Mouse (Mus musculus) right cerebral cortex, postnatal 10 days (tissue): ENCODE data around the gene Gabbr2.
A peak's percentile ranks its signal among the peaks of the same experiment; 100 is the strongest.

Experiments
- DNase-seq, 2 experiments: peaks; one replicate each; pipeline ENCODE4 v3.0.0; 2021; ENCODE audit warnings: low spot score in 2 of 2

The Gabbr2 gene

DNA sequence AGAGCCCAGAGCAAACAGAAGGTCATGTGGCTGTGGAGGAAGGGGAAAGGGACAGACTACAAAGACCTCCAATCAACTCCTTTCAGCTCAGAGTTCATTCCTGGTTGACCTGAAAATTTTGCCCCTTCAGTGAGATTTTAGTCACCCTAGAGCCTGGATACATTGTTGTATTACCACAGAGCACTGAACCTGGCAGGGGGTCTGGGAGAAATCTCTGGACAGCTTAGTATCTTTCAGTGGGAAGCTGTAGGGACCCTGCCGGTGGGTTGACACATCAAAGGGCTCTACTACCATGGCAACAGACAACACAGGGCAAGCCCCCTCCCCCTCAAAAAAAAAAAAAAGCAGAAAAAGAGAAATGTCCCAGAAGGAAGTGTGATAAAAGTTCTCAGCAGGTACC lies 275.3 kb downstream of the Gabbr2 start:
- no peak for DNase-seq

DNA sequence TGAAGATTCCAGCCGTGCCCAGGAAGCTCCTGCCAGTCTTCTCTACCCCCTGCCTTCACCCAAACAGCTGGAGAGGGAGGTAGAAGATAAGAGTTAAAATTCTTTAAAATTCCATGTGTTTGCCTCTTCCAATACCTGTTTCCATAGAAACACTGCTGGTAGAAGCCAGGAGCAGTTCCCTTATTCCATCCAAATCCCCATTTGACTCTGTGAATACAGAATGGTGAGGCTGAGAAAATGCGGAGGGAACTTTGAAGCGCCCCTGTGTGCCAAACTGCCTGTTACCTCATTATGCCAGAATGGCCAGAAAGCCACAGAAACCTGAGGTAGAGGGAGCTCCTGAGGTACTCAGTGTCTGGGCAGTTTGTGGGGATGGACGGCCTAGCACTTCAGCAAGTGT lies 281.1 kb downstream of the Gabbr2 start:
- no peak for DNase-seq

DNA sequence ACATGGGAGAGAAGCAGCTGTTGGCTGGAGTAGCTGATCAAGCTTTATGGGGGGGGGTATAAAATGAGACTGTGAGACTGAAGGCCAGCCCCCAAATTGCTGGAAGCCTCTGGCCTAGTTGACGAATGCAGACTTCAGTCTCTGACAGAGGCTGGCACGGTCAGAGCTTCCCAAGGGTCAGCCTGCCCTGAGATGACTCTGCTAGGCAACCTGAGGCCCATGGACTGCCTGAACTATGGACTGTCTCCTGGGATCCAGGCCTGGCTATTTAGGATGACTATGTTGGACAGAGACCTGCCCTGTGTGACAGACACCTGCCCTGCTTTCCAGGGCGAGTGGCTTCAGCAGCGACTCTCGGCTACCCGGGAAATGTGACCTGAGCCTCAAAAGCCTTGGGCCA lies 281.7 kb downstream of the Gabbr2 start:
- no peak for DNase-seq

DNA sequence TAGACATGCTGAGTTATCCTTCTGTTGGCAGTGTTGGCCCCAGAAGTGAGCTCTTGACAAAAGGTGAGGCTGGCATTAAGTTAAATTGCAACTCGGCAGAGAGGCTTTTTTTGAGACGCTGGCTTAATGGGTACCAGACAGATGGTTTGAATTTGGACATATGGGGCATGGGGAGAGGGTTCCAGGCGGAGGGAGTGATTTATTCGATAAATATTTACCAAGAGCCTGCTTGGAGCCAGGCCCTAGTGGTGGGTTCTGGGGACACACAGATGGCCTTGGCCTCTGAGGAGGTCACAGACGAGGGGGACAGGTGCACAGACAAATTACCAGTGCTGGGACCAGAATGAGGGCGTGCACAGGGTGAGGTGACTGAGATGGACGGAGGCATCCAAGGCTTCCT lies 282.2 kb downstream of the Gabbr2 start:
- no peak for DNase-seq

DNA sequence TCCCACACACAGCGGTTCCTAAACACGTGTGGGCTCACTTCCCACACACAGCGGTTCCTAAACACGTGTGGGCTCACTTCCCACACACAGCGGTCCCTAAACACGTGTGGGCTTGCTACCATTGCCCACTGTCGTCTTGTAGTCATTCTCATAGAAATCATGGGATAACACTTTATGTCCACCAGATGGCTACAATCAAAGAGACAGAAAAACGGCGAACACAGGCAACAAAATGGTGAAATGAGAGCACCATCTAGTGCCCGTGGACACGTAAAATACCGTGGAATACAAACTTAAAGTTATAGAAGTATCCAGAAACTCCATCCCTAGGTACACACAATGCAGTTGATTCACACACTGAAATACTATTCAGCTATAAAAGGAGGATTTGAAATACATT lies 285.9 kb downstream of the Gabbr2 start:
- no peak for DNase-seq

DNA sequence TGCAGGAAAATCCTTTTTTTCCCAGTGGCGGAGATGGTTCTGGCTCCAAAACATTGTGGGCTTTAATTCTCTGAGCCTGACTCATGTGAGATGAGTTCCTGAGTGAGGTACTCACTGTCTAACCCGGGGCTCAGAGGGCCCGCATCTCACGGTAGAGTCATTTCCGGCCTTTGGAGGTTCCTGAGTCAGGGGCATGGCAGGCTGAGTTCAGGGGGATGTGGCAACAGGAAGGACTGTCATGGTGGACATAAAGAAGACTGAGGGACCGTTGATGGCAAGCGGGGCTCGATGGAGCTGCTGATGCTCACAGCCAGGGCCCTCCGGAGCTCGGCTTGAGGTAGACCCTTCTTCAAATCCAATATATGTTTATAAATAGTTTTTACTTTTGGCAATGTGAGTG lies 288.5 kb downstream of the Gabbr2 start:
- no peak for DNase-seq

DNA sequence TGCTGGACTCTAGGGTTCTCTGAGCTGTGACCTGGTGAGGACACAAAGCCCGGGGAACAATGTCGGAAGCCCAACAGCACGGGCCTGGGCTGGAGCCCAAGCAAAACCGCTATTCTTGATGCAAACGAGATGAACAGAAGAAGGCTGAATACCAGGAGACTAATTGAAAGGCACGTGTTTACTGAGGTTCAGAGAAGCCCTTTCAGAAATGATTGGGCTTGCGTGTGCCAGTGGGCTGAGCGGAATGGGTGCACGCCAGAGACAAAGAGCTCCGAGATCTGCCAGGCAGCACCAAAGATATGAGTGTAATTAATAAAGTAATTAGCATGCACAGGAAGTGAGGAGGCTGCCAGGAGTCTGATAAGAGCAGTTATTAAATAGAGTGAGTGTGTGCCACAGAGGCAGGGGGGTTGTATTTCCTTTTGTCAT lies 291.4 kb downstream of the Gabbr2 start:
- DNase-seq, result no peak

DNA sequence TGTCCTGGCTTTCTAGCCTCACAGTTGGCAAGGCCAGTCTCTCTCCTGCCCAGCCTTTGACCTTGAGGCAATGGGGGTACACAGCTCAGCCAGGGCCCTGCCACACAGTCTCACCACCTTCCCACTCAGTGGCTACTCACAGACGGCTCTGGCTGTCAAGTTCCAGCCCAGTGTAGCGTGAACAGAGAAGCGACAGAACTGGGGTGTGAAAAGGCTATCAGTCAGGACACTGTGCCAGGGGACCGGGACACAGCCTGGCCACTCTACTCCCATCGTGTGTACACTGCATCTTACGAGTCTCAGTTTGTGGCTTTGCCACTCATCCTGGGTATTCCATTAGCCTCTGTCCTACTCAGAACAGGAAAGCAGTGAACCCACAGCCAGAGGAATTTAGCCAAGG lies 295.2 kb downstream of the Gabbr2 start:
- no peak for DNase-seq

DNA sequence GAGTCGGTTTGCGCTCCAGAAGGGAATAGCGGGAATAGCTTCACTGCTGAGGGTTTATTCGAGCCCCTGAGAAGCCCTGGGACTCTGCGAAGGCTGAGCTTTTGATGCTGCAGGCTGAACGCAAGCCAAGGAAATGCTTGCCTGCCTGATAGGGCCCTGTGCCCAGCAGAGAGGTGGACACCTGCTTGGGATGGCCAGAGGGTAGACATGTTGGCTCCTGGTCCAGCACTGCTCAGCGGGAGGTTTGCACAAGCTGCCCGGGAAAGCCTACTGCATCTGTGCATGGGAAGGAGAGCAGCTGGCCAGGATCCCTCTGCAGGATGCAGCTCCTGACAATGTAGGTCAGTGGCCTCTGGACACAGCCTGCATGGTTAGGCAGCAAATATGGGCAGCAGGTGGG lies 301.1 kb downstream of the Gabbr2 start:
- no peak for DNase-seq

DNA sequence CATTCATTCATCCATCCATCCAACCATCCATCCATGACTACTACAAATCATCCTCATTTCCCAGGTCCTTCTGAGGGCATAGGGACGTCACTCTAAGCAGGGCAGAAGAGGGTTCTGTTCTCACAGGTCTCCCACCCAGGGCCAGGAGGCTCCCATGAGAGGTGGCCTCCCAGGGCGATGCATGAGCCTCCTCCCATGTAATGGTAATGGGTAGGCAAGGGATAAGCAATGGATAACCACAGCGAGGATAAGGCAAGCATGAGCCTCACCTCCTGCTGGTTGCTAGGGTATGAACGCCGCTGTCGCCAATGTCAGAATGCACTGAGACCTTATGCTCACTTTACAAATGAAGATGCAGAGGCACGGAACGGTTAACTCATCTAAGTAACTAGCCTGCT lies 301.7 kb downstream of the Gabbr2 start:
- no peak for DNase-seq

DNA sequence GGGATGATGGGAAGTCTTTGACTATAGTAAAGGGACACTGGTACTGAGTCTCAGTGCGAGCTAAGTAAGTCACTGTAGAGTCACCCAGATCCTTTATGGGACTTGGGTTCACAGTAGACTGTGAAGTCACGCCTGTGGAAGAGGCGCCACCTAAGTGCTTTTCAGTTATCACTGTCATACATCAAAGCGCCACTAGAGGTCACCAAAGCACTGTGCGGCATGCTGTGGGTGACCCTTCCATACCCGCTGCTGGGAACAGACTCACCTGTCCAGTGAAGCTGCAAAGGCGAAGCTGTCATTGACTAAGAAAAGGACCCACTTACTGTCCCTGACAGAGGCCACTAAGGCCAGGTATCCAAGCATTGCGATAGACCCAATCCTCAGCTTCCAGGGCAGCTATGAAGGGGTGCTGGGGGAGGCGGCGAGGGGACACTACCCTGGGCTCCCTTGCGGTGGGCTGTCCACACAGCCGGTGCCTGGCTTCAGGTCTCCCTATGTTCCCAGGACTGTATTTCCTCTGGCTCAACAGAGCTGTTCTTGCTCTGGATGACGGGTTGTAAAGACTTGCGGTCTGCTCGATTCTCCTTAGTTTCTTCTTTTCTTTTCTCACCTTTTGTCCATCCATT lies 302.2 kb downstream of the Gabbr2 start:
- DNase-seq, result peak; percentile 77 to 83

DNA sequence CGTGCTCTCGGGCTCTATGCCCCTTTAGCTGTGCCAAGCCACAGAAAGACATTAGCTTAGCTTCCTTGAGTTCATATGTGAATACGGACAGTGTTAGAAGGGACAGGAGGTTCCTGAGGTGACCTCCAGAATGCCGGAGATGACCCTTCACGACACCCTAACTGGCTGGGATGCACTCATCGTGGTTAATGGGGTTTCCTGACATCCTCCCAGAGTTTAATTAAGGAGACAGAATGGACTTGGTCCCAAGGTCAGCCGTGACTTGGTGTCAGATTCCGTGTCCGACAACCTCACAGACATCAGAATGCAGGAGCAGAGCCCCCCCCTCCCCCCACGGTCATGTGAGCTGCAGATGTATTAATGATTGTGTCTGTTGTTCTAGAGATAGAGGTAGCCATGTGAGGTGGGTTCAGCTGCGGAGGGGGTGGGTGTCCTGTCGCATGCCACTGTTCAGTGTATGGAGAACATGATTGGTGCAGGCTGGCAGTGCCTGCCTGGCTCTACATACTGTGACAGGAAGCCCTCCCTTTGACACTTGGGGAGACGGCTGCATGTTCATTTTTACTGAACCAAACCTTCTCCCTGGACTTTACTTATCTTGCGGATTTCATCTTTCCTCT lies 303.4 kb downstream of the Gabbr2 start:
- no peak for DNase-seq

DNA sequence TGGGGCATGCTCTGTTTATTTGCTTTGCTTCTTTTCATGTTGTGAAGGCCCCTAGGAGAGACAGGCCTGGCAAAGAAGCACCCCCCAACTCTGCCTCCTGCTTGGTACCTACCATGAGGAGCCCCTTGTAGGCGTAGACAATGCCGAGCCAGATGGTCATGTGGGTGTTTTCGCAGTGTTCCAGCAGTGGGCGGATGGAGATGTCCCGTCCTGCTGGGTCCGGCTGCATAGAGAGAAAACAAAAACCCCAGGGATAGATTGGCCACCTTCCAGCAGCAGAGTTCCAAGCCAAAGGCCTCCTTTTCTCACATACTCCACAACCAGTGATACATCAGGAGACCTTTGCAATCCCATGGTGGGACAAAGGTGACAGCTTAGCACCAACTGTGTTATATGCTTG lies 307.5 kb downstream of the Gabbr2 start:
- peak; percentile 83 to 90 for DNase-seq

DNA sequence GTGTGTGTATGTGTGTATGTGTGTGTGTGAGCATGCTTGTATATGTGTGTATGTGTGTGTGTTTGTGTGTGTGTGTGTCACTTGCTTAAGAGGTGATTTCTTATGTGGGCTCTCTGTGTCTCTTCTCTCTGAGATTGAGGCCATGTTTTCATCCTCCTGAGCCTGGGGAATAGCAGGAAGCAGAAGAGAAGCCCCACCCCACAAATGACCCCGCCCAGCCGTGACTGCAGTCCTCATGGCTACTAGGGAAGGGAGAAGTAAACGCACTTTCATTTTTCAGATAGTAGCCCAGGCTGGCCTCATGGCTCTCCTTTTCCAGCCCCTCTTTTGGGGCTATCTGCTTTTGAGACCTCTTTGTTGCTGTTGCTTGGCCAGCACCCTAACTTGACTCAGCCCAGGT lies 315.0 kb downstream of the Gabbr2 start:
- no peak for DNase-seq

DNA sequence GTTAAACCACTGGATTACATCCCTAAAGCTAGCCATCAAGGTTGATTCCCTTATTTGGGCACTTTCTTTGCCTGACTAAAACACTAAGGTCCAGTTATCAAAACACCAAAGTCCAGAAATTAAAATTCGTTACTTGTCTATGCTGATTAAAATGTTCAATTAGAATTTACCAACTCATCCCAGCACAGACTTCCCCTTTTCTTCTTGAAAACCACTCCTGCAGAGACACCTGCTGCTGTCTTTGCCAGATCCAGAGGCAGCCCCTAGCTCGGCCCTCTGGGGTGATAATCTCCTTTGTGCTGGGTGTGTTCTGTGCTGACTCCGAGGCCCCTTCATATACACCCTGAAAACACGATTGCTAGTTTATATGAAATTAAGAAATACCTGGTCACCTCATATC lies 315.7 kb downstream of the Gabbr2 start:
- DNase-seq, result no peak

DNA sequence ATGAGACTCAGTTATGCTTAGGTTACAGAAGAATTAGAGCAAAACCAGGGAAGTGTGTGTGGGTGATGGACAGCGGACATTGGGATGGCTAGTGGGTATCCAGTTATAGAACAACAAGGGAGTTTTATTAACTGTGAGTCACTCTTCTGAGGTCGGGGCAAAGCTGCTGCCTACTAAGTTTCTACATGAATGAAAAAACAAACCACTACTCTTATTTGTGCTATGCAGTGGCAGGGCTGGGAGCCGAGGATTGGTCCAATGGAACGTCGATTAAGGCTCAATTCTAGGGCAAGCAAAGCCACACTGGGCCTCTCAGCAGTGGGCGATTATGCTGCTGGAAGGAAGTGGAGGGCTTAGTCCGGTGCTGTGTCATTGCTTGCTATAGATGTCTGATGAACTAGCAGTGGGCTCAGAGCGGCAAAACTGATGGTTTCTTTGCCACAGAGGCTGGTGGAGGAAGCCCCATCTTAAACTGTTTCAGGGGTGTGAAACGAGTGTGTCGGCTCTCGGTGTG lies 316.3 kb downstream of the Gabbr2 start:
- DNase-seq, result no peak

DNA sequence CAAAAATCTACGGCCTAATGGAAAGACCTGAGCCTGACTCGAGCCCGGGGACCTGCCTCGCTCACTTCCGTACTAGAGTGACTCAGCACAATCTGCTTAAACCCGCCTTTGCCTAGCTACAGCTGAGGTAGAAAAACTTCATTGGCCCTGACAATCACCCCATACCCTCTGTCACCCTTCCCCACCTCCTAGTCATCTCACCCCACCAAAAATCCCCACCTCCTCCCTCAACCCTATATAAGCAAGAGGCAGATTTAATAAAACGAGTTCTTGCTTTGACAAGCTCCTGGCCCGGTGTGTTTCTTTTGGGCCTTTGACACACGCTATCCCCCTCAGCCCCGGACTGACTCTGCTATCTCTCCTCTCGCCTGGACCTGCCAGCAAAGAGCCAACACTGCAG lies 323.1 kb downstream of the Gabbr2 start:
- DNase-seq, result no peak

DNA sequence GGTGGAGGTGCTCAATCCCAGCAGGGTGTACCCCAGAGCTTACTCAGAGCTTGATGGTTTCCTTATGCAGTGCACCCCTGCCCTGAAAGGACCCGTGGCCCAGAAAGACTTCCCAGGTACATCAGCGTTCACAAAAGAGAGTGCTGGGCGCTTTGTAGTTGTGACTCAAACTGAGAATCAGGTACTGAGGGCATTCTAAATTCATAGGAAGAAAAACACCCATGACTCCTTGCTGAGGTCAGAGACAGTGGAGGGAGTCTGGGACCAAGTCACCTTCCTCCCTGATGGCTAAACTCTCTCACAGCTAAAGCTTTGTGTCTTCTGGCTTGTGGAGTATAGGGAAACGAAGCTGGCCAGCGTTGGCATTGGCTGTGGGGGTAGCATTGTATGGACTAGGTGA lies 325.3 kb downstream of the Gabbr2 start:
- no peak for DNase-seq

DNA sequence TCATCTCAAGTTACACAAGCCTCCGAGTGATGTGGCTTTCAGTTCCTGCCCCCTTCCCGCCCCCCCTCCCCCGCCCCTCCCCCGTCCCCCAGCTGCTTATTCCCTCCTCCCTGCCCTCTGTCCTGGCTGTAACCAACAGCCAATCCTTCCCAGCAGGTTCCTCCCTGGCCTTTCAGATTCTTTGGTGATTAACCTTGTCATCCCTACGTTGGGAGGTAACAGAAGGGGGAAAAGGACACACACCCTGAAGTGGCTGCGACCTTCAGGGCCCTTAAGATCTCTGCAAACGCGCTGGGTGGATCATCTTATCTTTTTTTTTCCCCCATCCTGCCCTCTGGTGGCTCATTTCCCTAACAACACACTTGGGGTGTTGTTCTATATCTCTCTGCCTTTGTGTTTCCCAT lies 326.3 kb downstream of the Gabbr2 start:
- DNase-seq, result no peak

DNA sequence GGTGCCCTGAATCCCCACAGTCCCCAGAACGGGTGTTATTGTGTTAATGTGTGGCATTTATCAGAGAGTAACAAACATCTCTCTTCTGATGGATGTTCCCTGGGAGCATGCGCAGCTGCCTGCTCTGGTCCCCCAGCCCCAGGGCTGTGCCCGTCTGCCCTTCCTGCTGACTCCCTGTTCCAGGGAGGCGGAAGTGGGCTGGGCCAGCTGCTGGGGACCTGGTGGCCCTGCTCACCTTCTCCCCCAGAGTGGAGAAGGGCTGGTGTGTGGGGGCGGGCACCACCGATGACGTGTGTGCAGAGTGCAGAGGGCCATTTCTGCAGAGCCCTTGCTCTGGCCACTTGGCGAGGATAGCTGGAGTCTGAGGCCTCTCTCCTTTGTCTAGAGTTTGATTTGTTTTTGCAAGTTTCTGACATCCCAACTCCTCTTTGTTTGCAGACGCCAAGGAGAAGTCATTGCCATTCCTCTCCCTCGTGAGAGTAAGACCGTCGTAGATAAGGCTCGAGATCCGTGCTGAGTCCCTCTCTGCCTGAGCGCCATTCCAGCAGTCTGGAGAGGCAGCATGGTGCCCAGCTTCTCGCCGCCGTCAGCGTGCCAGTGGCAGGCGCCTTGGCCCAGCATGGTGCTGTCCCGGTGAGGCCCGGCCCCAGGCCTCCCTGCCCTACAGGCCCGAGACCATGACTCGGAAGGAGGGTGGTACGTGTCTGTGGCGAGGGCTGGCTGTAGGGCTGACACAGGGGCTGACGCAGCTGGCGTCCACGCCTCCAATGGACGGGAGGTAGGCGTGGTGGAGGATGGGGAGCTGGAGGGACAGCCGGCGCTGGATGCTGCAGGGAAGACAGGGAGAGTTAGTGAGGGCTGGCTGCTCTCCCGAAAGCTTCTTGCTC lies 327.3 kb downstream of the Gabbr2 start:
- DNase-seq, result peak; percentile 48

DNA sequence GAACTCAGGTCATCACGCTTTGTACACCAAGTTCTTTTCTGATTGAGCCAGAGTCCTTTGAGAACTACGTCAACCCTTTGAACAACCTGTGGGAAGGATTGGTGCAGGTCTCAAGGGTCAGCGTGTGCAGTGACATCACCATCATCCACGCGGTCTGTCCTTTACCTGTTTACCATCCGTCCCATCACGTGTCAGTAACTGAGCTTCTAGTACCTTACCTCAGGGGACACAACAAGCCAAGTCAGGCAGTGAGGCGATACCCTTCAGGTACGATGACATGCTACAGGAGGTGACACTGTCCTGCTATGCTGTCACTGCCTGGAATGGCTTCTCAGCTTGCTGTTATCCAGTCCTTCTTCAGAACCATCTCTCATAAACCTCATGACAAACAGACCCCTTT lies 330.2 kb downstream of the Gabbr2 start:
- no peak for DNase-seq

DNA sequence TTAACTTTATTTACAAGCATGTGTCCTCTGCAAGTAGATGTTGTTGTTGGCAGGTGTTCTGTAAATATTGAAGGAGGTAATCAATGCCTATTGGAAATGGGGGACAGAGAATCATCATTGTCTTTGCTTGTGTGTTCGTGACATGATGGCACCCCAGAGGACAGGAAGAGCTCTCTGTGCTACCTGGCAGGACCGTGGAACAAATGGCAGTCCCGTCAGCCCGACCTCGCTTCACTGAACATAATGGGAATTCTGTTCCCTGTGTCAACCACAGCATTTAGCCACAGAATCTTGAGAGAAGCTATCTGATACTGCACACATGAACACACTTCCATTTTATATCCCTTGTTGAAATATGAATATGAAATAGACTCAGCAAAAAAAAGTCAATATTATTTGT lies 332.7 kb downstream of the Gabbr2 start:
- DNase-seq, result no peak

DNA sequence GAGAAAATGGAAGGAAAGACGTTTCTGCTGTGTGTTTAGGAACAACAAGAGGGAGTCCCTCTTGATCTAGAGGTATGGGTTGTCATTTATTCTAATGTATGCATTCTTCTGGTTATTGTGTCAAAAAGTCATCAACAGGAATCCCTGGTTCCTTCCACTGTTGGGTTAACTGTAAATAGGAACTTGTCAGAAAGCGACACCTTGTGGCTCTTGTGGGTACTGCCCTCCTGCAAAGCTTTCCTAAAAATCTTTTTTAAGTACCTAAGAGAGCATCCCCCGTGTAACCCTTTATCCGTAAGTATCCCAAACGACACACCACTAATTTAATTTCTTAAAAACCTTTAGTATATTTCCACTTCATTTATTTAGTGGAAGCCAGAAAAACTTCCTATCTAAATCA lies 334.6 kb downstream of the Gabbr2 start:
- peak; percentile 66 to 84 for DNase-seq
